Mouse (Mus musculus): ENCODE data around the gene Plekha4. TPM values are rescaled to one million over a fixed set of nuclear protein-coding genes. Genes with fewer than 3 reads are reported as not detected.

The Plekha4 gene
- polyA plus RNA-seq, 1 experiment from 2014 or later = 0.04 TPM

Other genes starting within 250 kb of the Plekha4 start
- gene Slc6a21, start 248.8 kb upstream of the Plekha4 start, polyA plus RNA-seq (2018) = not detected in 3 replicates
- 4.2 to 6.1 TPM (median 4.7 TPM) in 3 replicates for gene Trpm4, start 192.6 kb upstream of the Plekha4 start, polyA plus RNA-seq (2018)
- not detected in 3 replicates for gene Hrc, start 191.0 kb upstream of the Plekha4 start, polyA plus RNA-seq (2018)
- gene Ppfia3, start 159.3 kb upstream of the Plekha4 start, polyA plus RNA-seq (2018) = 0.27 to 0.75 TPM in 2 of 3 replicates, not detected in the other
- 0.50 TPM in 1 of 3 replicates, not detected in the others for gene Lin7b, start 155.7 kb upstream of the Plekha4 start, polyA plus RNA-seq (2018)
- gene Snrnp70, start 130.6 kb upstream of the Plekha4 start, polyA plus RNA-seq (2018) = 174 to 235 TPM (median 186 TPM) in 3 replicates
- gene Kcna7, start 120.7 kb upstream of the Plekha4 start, polyA plus RNA-seq (2018) = not detected in 3 replicates
- not detected in 3 replicates for gene Ntf5, start 112.6 kb upstream of the Plekha4 start, polyA plus RNA-seq (2018)
- not detected in 3 replicates for gene Lhb, start 105.5 kb upstream of the Plekha4 start, polyA plus RNA-seq (2018)
- 7.1 to 9.5 TPM (median 7.3 TPM) in 3 replicates for gene Gys1, start 91.5 kb upstream of the Plekha4 start, polyA plus RNA-seq (2018)
- gene Ruvbl2, start 88.2 kb upstream of the Plekha4 start, polyA plus RNA-seq (2018) = 14.9 to 41.5 TPM (median 18.7 TPM) in 3 replicates
- 15,351 to 37,573 TPM (median 32,957 TPM) in 3 replicates for gene Ftl1, start 66.4 kb upstream of the Plekha4 start, polyA plus RNA-seq (2018)
- gene Bax, start 59.4 kb upstream of the Plekha4 start, polyA plus RNA-seq (2018) = 72.6 to 246 TPM (median 245 TPM) in 3 replicates
- gene Tulp2, start 44.5 kb upstream of the Plekha4 start, polyA plus RNA-seq (2018) = not detected in 3 replicates
- gene Gm45808, start 39.5 kb upstream of the Plekha4 start, polyA plus RNA-seq (2018) = not detected in 3 replicates
- 12.5 to 24.6 TPM (median 12.8 TPM) in 3 replicates for gene Dhdh, start 37.5 kb upstream of the Plekha4 start, polyA plus RNA-seq (2018)
- 298 to 734 TPM (median 400 TPM) in 3 replicates for gene Nucb1, start 15.9 kb upstream of the Plekha4 start, polyA plus RNA-seq (2018)
- 21.4 to 32.3 TPM (median 27.6 TPM) in 3 replicates for gene Ppp1r15a, start 62 bp upstream of the Plekha4 start, polyA plus RNA-seq (2018)
- 0.78 to 5.8 TPM (median 1.3 TPM) in 3 replicates for gene Hsd17b14, start 28.6 kb downstream of the Plekha4 start, polyA plus RNA-seq (2018)
- 31.4 to 52.8 TPM (median 38.5 TPM) in 3 replicates for gene Bcat2, start 43.8 kb downstream of the Plekha4 start, polyA plus RNA-seq (2018)
- not detected in 3 replicates for gene Fgf21, start 89.2 kb downstream of the Plekha4 start, polyA plus RNA-seq (2018)
- not detected in 3 replicates for gene Fut1, start 91.0 kb downstream of the Plekha4 start, polyA plus RNA-seq (2018)
- not detected in 3 replicates for gene Izumo1, start 95.5 kb downstream of the Plekha4 start, polyA plus RNA-seq (2018)
- gene Rasip1, start 101.2 kb downstream of the Plekha4 start, polyA plus RNA-seq (2018) = 0.04 to 0.08 TPM (median 0.07 TPM) in 3 replicates
- not detected in 3 replicates for gene Mamstr, start 113.6 kb downstream of the Plekha4 start, polyA plus RNA-seq (2018)
- gene Fut2, start 140.1 kb downstream of the Plekha4 start, polyA plus RNA-seq (2018) = not detected in 3 replicates
- gene Ntn5, start 157.7 kb downstream of the Plekha4 start, polyA plus RNA-seq (2018) = not detected in 3 replicates
- gene Sec1, start 168.1 kb downstream of the Plekha4 start, polyA plus RNA-seq (2018) = not detected in 3 replicates
- 0.56 TPM in 1 of 3 replicates, not detected in the others for gene Car11, start 173.5 kb downstream of the Plekha4 start, polyA plus RNA-seq (2018)
- 11.3 to 58.2 TPM (median 52.9 TPM) in 3 replicates for gene Dbp, start 178.8 kb downstream of the Plekha4 start, polyA plus RNA-seq (2018)
- gene Rpl18, start 189.1 kb downstream of the Plekha4 start, polyA plus RNA-seq (2018) = 290 to 1,003 TPM (median 791 TPM) in 3 replicates
- 47.1 to 55.5 TPM (median 51.5 TPM) in 3 replicates for gene Sphk2, start 191.7 kb downstream of the Plekha4 start, polyA plus RNA-seq (2018)
- not detected in 3 replicates for gene Fam83e, start 194.9 kb downstream of the Plekha4 start, polyA plus RNA-seq (2018)
- gene Spaca4, start 199.5 kb downstream of the Plekha4 start, polyA plus RNA-seq (2018) = not detected in 3 replicates

Measured in macrophage (primary cell).